Mouse (Mus musculus): ENCODE results near the gene Rsrc2. TPM values are rescaled to one million over a fixed set of nuclear protein-coding genes. Genes with fewer than 3 reads are reported as not detected.
"Not testable (repeated sequence)": the region's sequence is repeated elsewhere in the genome, so short reads cannot be mapped to it uniquely, and the experiment has no call there.

The Rsrc2 gene
- 77.3 and 80.5 TPM in 2 replicates for polyA plus RNA-seq (2014; fragmentation: Nextera tagmentation; extraction: Ambion mirVana)

DNA sequence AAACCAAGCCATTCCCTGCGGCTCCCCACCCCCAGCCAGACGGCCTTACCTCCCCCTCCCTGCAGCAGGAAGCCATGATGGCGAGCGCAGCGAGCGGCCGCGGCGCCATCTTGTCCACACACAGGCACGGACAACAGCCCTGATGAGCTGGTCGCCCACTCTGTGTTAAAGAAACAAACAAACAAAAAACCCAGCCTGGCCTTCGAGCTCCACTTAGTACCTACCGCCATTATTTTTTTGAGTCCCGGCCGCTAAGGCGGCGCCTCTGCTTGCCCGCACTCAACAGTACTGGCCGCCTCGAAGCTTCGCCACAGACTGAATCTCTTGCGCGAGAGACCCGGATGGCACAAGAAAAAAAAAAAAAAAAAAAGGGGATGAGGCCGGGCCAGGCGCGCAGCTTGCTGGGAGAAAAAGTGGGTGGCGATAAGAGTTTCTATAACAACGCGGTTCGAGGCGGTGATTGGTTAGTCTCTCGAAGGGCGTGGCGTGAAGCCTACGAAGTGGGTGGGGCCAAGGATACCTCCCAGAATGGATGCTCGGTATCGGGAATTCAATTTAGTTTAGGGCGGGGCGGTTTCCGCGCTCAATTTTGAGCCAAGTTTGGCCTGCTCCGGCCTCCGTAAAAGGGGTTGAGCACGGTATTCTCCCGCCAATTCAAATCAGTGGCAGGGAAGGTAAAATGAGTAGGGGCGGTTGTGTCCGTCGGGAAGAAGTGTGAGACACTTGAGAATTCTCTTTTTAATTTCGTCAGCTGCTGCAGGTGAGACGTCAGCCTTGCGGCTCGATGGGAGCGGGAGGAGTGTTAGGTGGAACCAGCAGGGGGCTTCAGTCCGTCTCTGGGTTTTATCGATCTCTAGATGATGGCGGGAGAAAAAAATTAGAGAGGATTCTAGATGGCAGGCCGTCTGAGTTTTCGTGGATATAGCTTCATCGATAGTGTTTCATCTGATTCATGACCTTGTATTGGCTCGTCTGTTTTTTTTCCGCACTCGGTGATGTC is at the start of gene Rsrc2, which contains the start of gene Kntc1:
Gene Rsrc2, minus strand, starts transcription at position 350 of the 1,000 bp plus-strand sequence.
Gene Kntc1, plus strand, starts transcription at position 652 of the 1,000 bp plus-strand sequence.
- H3K27ac ChIP-seq (replicated peaks in 1 of 2; ENCODE audit: control insufficient read depth in 1 of 2, insufficient read depth in 1 of 2, low read depth in 2 of 2, low read length in 2 of 2) = peak within 1 kb of the TSS; percentile 99 to 100
- WGBS = under 1% methylated on average over 63 of the region's 63 CpGs
- H3K27me3 ChIP-seq (ENCODE audit: control insufficient read depth, insufficient read depth, low read length) = no peaks in the 10 kb centered on the region
- peak within 1 kb of the TSS; percentile 84 for H3K4me2 ChIP-seq (ENCODE audit: low read length)
- ATAC-seq (ENCODE audit: insufficient number of reproducible peaks, insufficient read depth, low FRiP score, low read depth) = peak; percentile 97
- peaks cover 3 to 23% of the 10 kb centered on the region in 2 experiments; a peak in 3 of 4 replicates for H3K4me1 ChIP-seq (ENCODE audit: control insufficient read depth in 2 of 2, insufficient read depth in 2 of 2, low read length in 2 of 2)
- peaks cover 17% of the 10 kb centered on the region for H3K36me3 ChIP-seq (ENCODE audit: control insufficient read depth, insufficient read depth, low read length)
- H3K4me3 ChIP-seq (ENCODE audit: control insufficient read depth in 1 of 2, insufficient read depth in 1 of 2, low read depth in 1 of 2, low read length in 2 of 2) = peak within 1 kb of the TSS; percentile 77 to 90
- H3K9ac ChIP-seq (ENCODE audit: low read length) = peak within 1 kb of the TSS; percentile 88
- no peaks in the 10 kb centered on the region for H3K9me3 ChIP-seq (ENCODE audit: control insufficient read depth, low read length)

DNA sequence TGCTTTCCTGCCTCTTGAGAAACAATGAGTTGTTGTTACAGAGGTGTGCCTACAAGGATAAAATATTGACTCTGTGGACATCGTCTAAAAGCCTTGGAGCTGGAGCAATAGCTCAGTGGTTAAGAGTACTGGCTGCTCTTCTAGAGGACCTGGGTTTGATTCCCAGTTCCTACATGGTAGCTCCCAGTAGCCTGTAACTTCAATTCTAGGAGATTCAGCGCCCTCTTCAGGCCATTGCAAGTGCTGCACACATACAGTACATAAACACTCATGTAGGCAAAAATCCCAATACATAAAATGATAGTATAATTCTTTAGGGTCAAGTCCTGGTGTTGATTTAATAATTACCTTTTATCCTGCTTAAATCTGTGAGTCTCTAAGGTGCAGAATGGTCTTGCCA is 43.9 kb upstream of the Rsrc2 start:
- peaks cover 90% of the 10 kb centered on the region for H3K36me3 ChIP-seq (ENCODE audit: control insufficient read depth, insufficient read depth, low read length)

DNA sequence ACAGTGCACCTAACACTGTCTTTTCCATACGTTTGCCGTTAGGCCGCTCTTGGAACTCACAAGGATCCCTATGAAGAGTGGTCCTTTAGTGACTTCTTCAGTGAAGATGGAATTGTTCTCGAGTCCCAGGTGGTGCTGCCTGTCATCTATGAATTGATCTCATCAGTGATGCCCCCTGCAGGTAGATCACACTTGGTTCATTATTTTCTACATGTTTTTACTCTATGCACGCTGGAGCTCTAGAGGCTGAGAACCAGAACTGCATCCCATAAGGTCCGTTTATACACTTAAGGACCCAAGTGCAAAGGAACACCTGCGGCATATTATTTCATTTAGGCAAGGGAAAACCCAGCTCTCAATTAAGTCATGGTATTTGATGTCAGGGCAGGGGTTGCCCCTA is 39.8 kb upstream of the Rsrc2 start:
- H3K36me3 ChIP-seq (ENCODE audit: control insufficient read depth, insufficient read depth, low read length) = peaks cover 87% of the 10 kb centered on the region
- H3K9me3 ChIP-seq (ENCODE audit: control insufficient read depth, low read length) = no peaks in the 10 kb centered on the region
- no peak overlapping the region for H3K27ac ChIP-seq (replicated peaks in 1 of 2; ENCODE audit: control insufficient read depth in 1 of 2, insufficient read depth in 1 of 2, low read depth in 2 of 2, low read length in 2 of 2)
- H3K27me3 ChIP-seq (ENCODE audit: control insufficient read depth, insufficient read depth, low read length) = no peaks in the 10 kb centered on the region
- 90% methylated on average over 7 of the region's 7 CpGs for WGBS
- H3K9ac ChIP-seq (ENCODE audit: low read length) = no peak overlapping the region
- no peak overlapping the region for H3K4me2 ChIP-seq (ENCODE audit: low read length)
- no peak for ATAC-seq (ENCODE audit: insufficient number of reproducible peaks, insufficient read depth, low FRiP score, low read depth)
- H3K4me1 ChIP-seq (ENCODE audit: control insufficient read depth in 2 of 2, insufficient read depth in 2 of 2, low read length in 2 of 2) = peaks cover 0 to 3% of the 10 kb centered on the region in 2 experiments; a peak in 1 of 4 replicates
- no peak overlapping the region for H3K4me3 ChIP-seq (ENCODE audit: control insufficient read depth in 1 of 2, insufficient read depth in 1 of 2, low read depth in 1 of 2, low read length in 2 of 2)

More for the DNA sequence above, 43.9 kb upstream of the Rsrc2 start:
- no peak for ATAC-seq (ENCODE audit: insufficient number of reproducible peaks, insufficient read depth, low FRiP score, low read depth)
- no peaks in the 10 kb centered on the region for H3K9me3 ChIP-seq (ENCODE audit: control insufficient read depth, low read length)
- H3K4me1 ChIP-seq (ENCODE audit: control insufficient read depth in 2 of 2, insufficient read depth in 2 of 2, low read length in 2 of 2) = no peaks in the 10 kb centered on the region
- no peak overlapping the region for H3K4me2 ChIP-seq (ENCODE audit: low read length)
- H3K27ac ChIP-seq (replicated peaks in 1 of 2; ENCODE audit: control insufficient read depth in 1 of 2, insufficient read depth in 1 of 2, low read depth in 2 of 2, low read length in 2 of 2) = no peak overlapping the region
- 85% methylated on average over 2 of the region's 2 CpGs for WGBS
- no peak overlapping the region for H3K9ac ChIP-seq (ENCODE audit: low read length)
- H3K4me3 ChIP-seq (ENCODE audit: control insufficient read depth in 1 of 2, insufficient read depth in 1 of 2, low read depth in 1 of 2, low read length in 2 of 2) = no peak overlapping the region
- H3K27me3 ChIP-seq (ENCODE audit: control insufficient read depth, insufficient read depth, low read length) = no peaks in the 10 kb centered on the region

DNA sequence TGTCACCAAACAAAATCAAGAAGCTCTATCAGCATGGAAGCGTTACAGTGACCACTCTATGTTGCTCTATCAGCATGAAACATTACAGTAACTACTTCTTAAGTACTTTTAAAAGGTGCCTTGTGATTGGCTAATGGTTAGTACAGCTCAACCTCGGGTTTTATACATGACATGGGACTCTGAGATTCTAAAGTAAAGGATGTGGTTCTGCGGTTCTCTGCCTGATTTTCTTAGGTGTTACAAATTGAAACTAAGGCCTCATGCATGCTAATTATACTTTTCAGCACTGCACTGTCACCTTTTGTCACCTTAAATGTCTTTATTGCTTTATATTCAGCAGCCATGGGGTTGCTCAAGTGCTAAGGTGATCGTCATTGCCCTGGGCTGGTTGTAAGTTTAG is 32.6 kb upstream of the Rsrc2 start:
- peaks cover 94% of the 10 kb centered on the region for H3K36me3 ChIP-seq (ENCODE audit: control insufficient read depth, insufficient read depth, low read length)
- H3K4me1 ChIP-seq (ENCODE audit: control insufficient read depth in 2 of 2, insufficient read depth in 2 of 2, low read length in 2 of 2) = peaks cover 0 to 3% of the 10 kb centered on the region in 2 experiments; a peak in 1 of 4 replicates
- no peaks in the 10 kb centered on the region for H3K27me3 ChIP-seq (ENCODE audit: control insufficient read depth, insufficient read depth, low read length)
- H3K9me3 ChIP-seq (ENCODE audit: control insufficient read depth, low read length) = no peaks in the 10 kb centered on the region
- no peak overlapping the region for H3K9ac ChIP-seq (ENCODE audit: low read length)
- ATAC-seq (ENCODE audit: insufficient number of reproducible peaks, insufficient read depth, low FRiP score, low read depth) = no peak
- 92% methylated on average over 4 of the region's 4 CpGs for WGBS
- no peak overlapping the region for H3K27ac ChIP-seq (replicated peaks in 1 of 2; ENCODE audit: control insufficient read depth in 1 of 2, insufficient read depth in 1 of 2, low read depth in 2 of 2, low read length in 2 of 2)
- H3K4me2 ChIP-seq (ENCODE audit: low read length) = no peak overlapping the region
- no peak overlapping the region for H3K4me3 ChIP-seq (ENCODE audit: control insufficient read depth in 1 of 2, insufficient read depth in 1 of 2, low read depth in 1 of 2, low read length in 2 of 2)

DNA sequence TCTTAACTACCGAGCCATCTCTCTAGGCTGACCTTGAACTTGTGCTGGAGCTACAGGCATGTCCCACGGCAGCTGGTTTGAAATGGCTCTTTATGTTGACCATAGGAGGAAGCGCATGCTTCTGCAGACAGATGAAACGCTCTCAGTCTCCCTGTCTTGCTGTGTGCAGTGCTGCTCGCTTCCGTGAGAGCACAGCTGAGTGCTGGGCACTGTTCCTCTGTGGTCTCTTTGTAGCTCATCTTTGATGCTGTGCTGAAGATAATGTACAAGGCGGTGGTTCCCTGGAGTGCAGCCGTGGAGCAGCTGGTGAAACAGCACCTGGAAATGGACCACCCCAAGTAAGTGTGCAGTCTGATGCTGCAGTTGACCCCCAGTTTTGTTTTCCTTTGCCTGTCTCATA is 31.5 kb upstream of the Rsrc2 start:
- no peak for ATAC-seq (ENCODE audit: insufficient number of reproducible peaks, insufficient read depth, low FRiP score, low read depth)
- H3K4me1 ChIP-seq (ENCODE audit: control insufficient read depth in 2 of 2, insufficient read depth in 2 of 2, low read length in 2 of 2) = no peaks in the 10 kb centered on the region
- no peaks in the 10 kb centered on the region for H3K9me3 ChIP-seq (ENCODE audit: control insufficient read depth, low read length)

GRCm38 (mm10) chr5:123773441-123773840 is 24.2 kb upstream of the Rsrc2 start:
- H3K4me1 ChIP-seq (ENCODE audit: control insufficient read depth in 2 of 2, insufficient read depth in 2 of 2, low read length in 2 of 2) = no peaks in the 10 kb centered on the region
- H3K27ac ChIP-seq (replicated peaks in 1 of 2; ENCODE audit: control insufficient read depth in 1 of 2, insufficient read depth in 1 of 2, low read depth in 2 of 2, low read length in 2 of 2) = no peak overlapping the region
- H3K36me3 ChIP-seq (ENCODE audit: control insufficient read depth, insufficient read depth, low read length) = peaks cover 85% of the 10 kb centered on the region
- 91% methylated on average over 9 of the region's 9 CpGs for WGBS
- H3K27me3 ChIP-seq (ENCODE audit: control insufficient read depth, insufficient read depth, low read length) = no peaks in the 10 kb centered on the region
- H3K4me3 ChIP-seq (ENCODE audit: control insufficient read depth in 1 of 2, insufficient read depth in 1 of 2, low read depth in 1 of 2, low read length in 2 of 2) = no peak overlapping the region
- no peak overlapping the region for H3K4me2 ChIP-seq (ENCODE audit: low read length)
- no peak for ATAC-seq (ENCODE audit: insufficient number of reproducible peaks, insufficient read depth, low FRiP score, low read depth)
- H3K9ac ChIP-seq (ENCODE audit: low read length) = no peak overlapping the region
- H3K9me3 ChIP-seq (ENCODE audit: control insufficient read depth, low read length) = no peaks in the 10 kb centered on the region

More for the DNA sequence above, 31.5 kb upstream of the Rsrc2 start:
- peaks cover 97% of the 10 kb centered on the region for H3K36me3 ChIP-seq (ENCODE audit: control insufficient read depth, insufficient read depth, low read length)
- no peak overlapping the region for H3K27ac ChIP-seq (replicated peaks in 1 of 2; ENCODE audit: control insufficient read depth in 1 of 2, insufficient read depth in 1 of 2, low read depth in 2 of 2, low read length in 2 of 2)
- 90% methylated on average over 8 of the region's 8 CpGs for WGBS
- no peak overlapping the region for H3K4me3 ChIP-seq (ENCODE audit: control insufficient read depth in 1 of 2, insufficient read depth in 1 of 2, low read depth in 1 of 2, low read length in 2 of 2)
- no peak overlapping the region for H3K9ac ChIP-seq (ENCODE audit: low read length)
- no peak overlapping the region for H3K4me2 ChIP-seq (ENCODE audit: low read length)
- no peaks in the 10 kb centered on the region for H3K27me3 ChIP-seq (ENCODE audit: control insufficient read depth, insufficient read depth, low read length)

- 90% methylated on average over 11 of the region's 11 CpGs for WGBS
Observed at GRCm38 (mm10) chr5:123766455-123766854, 17.2 kb upstream of the Rsrc2 start.

More at GRCm38 (mm10) chr5:123766455-123766854, 17.2 kb upstream of the Rsrc2 start:
- H3K27me3 ChIP-seq (ENCODE audit: control insufficient read depth, insufficient read depth, low read length); H3K27ac ChIP-seq (replicated peaks in 1 of 2; ENCODE audit: control insufficient read depth in 1 of 2, insufficient read depth in 1 of 2, low read depth in 2 of 2, low read length in 2 of 2); H3K9ac ChIP-seq (ENCODE audit: low read length); H3K4me3 ChIP-seq (ENCODE audit: control insufficient read depth in 1 of 2, insufficient read depth in 1 of 2, low read depth in 1 of 2, low read length in 2 of 2); H3K4me2 ChIP-seq (ENCODE audit: low read length); ATAC-seq (ENCODE audit: insufficient number of reproducible peaks, insufficient read depth, low FRiP score, low read depth); H3K9me3 ChIP-seq (ENCODE audit: control insufficient read depth, low read length); H3K4me1 ChIP-seq (ENCODE audit: control insufficient read depth in 2 of 2, insufficient read depth in 2 of 2, low read length in 2 of 2): not testable (repeated sequence)
- H3K36me3 ChIP-seq (ENCODE audit: control insufficient read depth, insufficient read depth, low read length) = peaks cover 81% of the 10 kb centered on the region
